Mouse (Mus musculus) lung, adult 2 months (tissue): ENCODE results near the gene Epha2.

ENCODE experiments used
- CTCF ChIP-seq: fragments of 200-500 bp; IDR thresholded peaks from 2 replicates; pipeline ENCODE4 v1.5.1; 2011; ENCODE audit warnings: mild to moderate bottlenecking, low read length, control low read depth; ENCODE audit not compliant: insufficient read depth
- POLR2A ChIP-seq: fragments of 200-500 bp; IDR thresholded peaks from 2 replicates; pipeline ENCODE4 v1.6.1; 2011; ENCODE audit warnings: low read depth, mild to moderate bottlenecking, control low read depth, low read length, borderline replicate concordance; ENCODE audit errors: extremely low read depth

DNA sequence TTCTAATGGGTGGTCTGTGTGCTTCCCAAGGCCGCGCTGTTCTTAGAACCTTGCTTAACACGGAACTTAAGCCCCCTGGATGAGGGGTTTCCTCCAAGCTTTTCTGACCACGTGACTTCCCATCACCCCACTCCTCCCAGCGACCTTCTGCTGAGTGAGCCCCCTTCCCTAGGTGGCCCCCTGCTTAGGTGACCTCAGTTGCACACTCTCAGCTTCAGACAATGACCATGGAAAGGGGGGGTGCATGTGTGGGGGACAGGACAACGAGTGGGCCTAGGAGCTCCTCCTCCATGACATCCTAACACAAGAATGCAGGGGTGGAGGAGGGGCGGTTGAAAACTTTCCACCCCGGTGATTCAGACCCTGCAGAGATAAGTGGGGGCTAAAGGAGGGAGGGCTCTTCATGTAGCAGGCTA lies 9.2 kb downstream of the Epha2 start:
- no peak for TF ChIP-seq CTCF
- no peak for TF ChIP-seq POLR2A
